Mouse (Mus musculus): ENCODE measurements at regions not wholly inside any gene's neighbourhood (a gene's known extent, or its start where the extent isn't known, plus 50 kb on each side); places are given as distances from the start of the nearest gene placed in this dataset.

GRCm38 (mm10) chr5:98108394-98108793, 58.6 kb upstream of the Prdm8 start:
- DNase-seq (ENCODE audit: low spot score in 2 of 2): no peak

- peak; percentile 10 to 15 for DNase-seq (ENCODE audit: low spot score in 2 of 2)
Measured at GRCm38 (mm10) chr5:98106261-98106660, 60.7 kb upstream of the Prdm8 start.

- DNase-seq (ENCODE audit: low spot score in 2 of 2): no peak
Measured at GRCm38 (mm10) chr5:98083409-98083808, 52.6 kb upstream of the Antxr2 start.

GRCm38 (mm10) chr5:98081204-98081603, 50.4 kb upstream of the Antxr2 start:
- DNase-seq (ENCODE audit: low spot score in 2 of 2): no peak
